Mouse (Mus musculus) stomach, postnatal 0 days (tissue): ENCODE results near the gene Sytl3.
"Not testable (repeated sequence)": the region's sequence is repeated elsewhere in the genome, so short reads cannot be mapped to it uniquely, and the experiment has no call there.

ENCODE experiments used
- CTCF ChIP-seq: IDR thresholded peaks from 2 replicates; pipeline ENCODE4 v1.5.1; 2016; ENCODE audit warnings: antibody characterized with exemption, low read depth, mild to moderate bottlenecking, moderate library complexity
- EP300 ChIP-seq: optimal IDR thresholded peaks from 2 replicates; pipeline ENCODE3; 2016; ENCODE audit warnings: antibody characterized with exemption

GRCm38 (mm10) chr17:6644673-6645072 is 14.2 kb upstream of the Sytl3 start:
- TF ChIP-seq CTCF, EP300: not testable (repeated sequence)
